Mouse (Mus musculus): ENCODE data around the gene Gab3. TPM values are rescaled to one million over a fixed set of nuclear protein-coding genes. Genes with fewer than 3 reads are reported as not detected.

The Gab3 gene
- total RNA-seq (2021): under 1 TPM; 0.30 to 0.50 TPM
- long read RNA-seq, experiment 1: 0 reads
- long read RNA-seq, experiment 2: 0 reads

DNA sequence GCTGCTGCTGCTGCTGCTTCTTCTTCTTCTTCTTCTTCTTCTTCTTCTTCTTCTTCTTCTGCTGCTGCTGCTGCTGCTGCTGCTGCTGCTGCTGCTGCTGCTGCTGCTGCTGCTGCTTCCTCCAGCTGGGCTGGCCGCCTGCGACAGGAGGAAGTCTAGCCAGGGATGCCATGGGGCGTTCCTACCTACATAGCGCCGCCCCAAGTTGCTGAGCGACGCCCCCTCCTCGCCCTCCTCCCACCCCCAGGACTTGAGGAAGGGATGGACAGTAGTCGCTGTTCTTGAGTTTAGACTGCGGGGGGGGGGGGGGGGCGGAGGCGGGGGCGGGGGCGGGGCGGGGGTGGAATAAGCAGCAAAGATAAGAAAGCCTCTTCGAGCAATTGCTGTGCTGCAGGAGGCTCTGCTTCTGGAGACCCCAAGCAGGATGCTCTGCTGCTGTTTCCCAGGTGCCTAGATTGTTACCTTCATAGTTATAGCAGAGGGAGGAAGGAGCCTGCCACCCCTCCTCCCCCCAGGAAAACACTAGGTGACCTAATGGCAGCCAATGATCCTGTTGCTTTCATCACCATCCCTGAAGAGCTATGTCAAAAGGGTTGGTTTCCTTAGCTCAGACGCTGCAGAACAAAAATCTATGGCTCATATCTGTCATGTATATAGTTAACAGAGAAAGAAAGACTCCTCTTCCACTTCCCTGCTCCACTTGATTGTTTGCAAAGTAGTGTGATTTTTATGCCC, at the start of gene Gab3:
TSS of gene Gab3 (minus strand) at position 685 of the 735 bp plus-strand sequence.
- peak; percentile 27 for DNase-seq (ENCODE audit: low spot score)

DNA sequence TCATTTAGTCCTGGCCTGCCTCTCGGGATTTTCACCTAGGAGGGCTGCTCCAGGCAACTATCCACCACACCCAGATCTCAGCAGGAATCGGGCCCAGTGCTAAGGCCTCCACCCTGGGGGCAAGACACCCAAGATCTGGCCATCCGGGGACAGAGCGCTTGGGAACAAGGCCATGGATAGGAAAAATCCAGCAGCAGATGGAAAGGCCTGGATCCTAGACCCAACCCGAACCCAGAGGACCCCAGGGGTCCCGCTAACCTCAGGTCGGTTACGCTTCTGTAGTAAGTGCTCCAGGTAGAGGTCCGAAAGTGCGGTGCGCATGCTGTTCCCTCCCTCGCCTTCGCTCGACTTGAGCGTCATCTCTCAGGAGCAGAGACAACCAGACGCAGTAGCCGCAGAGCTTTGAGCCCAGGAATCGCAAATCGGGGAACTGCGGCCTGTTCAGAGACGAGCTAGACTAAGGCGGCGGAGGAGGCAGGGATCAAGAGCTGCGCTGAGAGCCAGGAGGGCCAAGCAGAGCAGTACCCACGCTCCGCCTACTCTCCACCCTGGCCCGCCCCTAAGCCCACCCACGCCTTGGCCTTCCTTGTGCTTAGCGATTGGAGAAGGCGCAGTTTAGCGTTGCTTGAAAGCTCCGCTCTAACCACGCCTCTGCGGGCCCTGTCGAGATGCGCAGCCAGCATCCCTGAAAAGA, 45.4 kb upstream of the Gab3 start, which contains the start of gene Mpp1:
TSS of gene Mpp1 (minus strand) at position 550 of the 694 bp plus-strand sequence.
- DNase-seq (ENCODE audit: low spot score): peak; percentile 74

DNA sequence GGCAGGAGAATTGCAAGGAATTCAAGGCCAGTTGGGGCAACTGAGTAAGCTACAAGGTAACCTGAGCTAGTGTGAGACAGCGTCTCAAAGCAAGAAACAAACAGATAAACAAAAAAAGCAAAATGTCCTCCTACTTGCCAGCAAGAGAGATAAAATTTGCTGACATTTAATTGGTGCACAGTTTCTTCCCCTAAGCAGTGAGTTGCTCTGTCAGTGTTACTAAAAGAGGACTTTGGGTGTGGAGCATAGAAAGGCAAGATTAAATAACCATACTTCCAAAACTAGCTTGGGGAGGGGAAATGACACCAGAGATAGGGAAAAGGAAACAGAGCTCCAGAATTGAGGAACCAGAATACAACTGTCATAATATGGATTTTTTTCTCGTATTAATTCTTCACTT, 44.2 kb upstream of the Gab3 start:
- no peak for DNase-seq (ENCODE audit: low spot score)

DNA sequence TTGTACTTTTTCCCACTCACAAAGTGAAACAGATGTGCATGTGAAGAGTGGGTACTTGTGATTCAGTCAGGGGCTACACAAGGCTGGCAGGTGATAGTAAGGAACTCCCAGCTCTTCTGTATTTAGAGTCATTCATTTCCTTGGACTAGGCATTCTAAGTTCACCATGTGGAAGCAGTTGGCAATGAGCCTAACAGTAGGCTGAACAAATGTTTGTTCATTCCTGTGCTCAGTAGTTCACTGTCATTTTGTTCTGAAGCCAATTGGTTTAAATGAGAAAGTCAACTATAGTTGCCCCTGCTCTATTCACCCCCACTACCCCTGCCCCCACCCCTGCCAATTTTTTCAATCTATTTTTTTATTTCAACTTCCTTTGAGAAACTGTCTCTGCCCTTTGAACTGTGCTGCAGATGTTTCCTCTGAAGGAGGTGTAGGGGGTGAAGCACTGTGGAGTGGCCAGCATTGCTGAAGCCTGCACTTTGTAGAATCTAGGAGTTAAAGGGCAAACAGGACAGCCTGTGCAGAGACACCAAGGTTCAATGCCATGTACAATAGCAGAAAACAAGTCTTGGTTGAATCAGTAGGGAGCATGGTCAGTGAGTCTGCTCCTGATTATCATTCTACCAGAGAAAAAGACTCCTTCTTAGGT, 43.2 kb upstream of the Gab3 start:
- DNase-seq (ENCODE audit: low spot score): no peak

DNA sequence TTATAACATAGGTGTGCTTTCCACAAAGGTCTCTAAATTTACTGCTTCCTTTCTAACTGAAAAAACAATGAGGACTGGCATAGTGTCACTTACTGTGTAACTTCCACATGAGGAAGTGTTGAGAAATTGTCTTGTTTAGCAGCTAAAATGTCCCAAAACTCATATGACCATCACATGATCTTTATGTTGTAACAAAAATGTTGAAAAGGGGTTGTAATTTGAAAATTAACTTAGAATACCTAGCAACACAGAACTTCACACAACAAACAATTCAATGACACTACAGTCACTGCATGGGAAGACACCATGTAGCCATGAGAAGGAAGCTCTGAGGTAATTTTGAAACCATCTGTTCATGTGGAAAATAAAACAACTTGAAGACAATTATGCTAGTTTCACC, 41.6 kb upstream of the Gab3 start:
- no peak for DNase-seq (ENCODE audit: low spot score)

DNA sequence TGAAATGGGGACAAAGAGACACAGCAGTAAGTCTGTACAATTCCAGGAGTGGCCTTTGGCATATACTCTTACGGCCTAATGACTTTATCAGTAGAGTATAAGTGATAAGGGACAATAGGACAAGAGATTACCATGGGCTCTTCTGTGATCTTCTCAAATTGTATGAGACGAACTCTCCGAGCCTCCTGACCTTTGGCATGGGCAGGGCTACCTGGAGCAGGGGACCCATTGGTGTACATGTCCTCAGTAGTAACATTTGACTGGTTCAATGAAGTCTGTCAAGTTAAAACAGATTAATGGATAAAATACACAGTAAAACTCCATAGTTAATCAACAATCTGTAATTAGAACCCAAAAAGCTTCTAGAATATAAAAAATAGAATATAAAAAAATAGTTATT, 40.3 kb upstream of the Gab3 start:
- DNase-seq (ENCODE audit: low spot score): no peak

DNA sequence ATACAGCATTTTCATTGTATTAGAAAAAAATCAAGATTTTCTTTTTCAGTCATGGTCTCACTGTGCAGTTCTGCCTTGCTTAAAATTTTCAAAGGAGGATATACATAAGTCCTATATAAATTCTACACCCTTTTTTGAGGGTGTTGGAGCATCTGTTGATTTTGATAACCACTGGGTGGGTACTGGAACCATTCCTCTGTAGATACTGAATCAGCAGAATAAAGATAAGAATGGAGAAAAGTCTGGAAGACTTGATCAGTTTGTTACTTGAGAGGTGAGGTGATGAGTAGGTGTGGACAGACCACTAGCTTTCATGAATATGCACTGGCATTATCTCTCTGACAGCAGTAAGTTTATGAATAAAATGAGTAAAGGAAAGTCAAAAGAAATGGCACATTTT, 30.3 kb upstream of the Gab3 start:
- no peak for DNase-seq (ENCODE audit: low spot score)

DNA sequence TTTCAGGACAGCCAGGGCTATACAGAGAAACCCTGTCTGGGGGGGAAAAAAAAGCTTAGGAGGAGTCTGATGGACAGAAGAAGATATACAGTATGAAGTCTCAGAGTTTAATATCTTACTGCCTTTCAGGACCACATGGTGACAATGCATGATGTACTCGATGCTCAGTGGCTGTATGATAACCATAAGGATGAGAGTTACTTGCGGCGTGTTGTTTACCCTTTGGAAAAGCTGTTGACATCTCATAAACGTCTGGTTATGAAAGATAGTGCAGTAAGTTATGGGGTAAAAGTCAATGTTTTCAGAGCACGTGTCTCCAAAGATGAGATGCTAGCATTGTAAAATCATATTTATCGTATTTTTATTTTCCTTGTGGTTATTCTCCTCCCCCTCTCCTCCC, 17.0 kb upstream of the Gab3 start:
- no peak for DNase-seq (ENCODE audit: low spot score)

DNA sequence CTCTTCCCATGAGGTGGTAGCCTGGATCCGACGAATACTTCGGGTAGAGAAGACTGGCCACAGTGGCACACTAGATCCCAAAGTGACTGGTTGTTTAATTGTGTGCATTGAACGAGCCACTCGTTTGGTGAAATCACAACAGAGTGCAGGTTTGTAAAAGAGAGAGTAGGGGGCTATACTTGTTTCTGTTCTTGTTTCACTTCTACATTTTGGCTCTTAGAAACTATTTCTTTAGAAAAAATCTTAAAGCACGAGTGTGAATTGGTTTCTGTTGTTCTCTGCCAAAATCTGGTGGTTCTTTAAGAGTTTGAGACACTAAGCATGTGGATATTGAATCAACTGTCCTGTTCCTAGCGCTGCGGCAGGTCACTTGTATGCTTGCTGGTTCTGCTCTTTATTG, 13.5 kb upstream of the Gab3 start:
- no peak for DNase-seq (ENCODE audit: low spot score)

DNA sequence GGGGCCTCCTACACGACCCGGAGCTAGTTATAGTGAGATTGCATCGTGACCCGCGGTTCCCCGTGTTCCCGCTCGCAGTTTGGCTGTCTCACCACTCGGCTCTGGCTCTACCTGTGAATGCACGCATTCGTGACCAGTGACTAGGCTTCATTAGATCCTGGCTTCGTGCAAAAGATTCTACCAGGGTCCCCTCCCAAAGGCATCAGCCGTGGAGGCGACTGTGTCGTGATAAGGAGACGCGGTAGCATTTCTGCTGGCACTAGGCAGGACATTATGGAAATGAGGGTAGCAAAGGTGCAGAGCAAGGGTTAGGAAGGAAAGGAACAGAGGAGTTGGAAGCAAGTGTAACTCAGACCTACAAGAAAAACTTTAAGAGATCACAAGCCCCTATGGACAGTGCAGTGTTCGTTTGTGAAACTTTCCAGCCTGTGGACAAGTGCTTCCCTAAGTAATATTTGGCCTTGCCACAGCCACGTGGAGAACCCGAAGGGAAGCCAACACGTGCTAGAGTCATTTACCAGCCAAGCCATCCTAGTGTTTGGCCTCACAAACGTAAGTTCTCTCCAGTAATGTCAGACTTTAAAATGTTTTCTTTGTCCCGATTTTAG, 11.0 kb upstream of the Gab3 start:
- DNase-seq (ENCODE audit: low spot score): peak; percentile 4

DNA sequence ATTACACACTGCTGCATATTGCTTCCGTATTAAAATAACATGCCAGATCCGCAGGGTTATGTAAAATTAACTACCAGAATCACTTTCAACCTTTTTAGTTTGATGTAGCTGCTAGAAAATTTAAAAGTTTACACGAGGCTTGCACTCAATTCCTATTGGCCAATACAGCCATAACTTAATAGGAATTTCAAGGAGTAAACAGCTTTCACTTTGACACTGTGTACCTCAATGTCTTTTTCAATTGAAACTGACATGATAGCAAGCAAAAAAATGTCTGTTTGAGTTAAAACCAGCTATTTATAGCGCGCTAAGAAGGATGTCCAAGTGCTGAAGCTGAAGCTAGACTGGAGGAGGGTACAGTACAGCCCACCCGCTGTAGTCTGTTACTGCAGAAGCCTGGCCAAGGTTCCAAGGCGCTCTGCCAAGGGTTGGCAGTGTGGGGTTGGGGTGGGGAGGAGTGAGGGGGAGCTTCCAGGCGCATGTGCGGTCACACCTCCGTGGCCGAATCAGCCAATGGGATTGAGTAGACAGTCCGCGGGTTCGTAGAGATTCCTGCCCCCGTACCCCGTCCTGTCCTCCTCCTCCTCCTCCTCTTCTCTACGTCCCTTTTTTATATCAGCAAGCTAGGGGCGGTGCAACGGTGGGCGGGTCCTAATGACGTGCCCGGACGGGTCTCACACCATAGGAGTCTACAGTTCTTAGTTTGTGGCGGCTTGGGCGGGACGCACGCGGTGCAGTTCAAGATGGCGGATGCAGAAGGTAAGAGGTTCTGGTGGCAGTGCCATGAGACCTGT, 10.3 kb upstream of the Gab3 start, which contains the start of gene Dkc1:
TSS of gene Dkc1 (plus strand) at position 486 of the 794 bp plus-strand sequence.
- DNase-seq (ENCODE audit: low spot score): peak; percentile 90

DNA sequence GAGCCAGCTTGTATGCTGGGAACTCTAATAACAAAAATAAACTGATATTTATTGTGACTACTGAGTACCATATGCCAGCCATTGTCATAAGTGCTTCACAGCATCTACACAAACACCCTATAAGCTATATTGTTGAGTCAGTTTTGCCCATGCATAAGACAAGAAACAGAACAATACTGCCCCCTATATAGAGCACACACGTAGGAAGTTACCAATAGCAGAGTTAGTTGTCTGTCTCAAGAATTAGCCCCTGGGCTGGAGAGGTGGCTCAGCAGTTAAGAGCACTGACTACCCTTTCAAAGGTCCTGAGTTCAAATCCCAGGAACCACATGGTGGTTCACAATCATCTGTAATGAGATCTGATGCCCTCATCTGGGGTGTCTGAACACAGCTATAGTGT, 396 bp upstream of the Gab3 start:
- no peak for DNase-seq (ENCODE audit: low spot score)

DNA sequence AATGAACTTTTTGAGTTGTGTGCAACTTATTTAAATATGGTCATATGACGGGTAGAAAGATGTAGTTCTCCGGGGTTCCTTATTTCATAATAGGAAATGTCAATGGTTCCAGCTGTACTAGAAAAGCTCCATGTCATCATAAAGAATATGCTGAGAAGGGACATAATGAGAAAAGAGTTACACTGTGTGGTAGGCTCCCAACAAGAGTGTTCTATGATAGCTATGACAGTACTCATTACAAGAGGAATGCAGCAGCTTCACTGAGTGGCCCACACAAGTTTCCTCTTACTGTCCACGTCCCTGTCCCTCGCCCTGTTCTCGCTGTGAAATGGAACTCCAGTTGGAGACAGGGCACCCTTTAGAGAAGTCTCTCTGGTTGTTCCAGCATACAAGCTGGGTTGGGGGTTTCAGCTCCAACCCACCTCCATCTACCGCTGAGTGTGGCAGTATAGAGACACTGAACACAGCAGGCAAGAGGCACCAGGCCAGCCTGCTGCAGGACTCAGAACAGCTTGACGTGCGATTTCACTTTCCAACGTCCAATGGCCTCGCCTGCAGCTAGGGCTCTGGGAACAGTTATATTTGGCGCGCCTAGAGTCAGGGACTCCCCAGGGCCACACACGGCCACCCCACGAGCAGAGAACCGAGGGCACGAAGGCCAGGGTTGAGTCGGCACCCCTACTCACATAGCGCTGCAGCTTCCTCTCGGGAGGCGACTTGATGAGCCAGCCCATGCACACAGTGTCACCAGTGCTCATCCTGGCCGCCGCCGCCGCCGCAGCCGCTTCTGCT, 1.1 kb downstream of the Gab3 start:
- DNase-seq (ENCODE audit: low spot score): peak; percentile 5

DNA sequence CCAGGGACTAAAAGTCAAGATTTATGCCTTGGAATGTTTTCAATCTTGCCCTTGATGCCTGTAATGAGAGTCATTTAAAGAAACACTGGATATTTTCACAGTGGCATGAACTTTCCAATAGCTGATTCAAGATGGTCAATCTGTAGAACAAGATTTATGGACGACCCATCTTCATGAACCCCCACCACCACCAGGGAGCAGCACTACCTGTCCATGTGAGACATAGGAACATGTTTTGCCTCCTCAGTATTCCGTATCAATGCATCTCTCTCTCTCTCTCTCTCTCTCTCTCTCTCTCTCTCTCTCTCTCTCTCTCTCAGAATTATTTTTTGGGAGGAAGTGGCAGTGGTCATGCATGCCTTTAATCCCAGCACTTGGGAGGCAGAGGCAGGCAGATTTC, 2.9 kb downstream of the Gab3 start:
- no peak for DNase-seq (ENCODE audit: low spot score)

DNA sequence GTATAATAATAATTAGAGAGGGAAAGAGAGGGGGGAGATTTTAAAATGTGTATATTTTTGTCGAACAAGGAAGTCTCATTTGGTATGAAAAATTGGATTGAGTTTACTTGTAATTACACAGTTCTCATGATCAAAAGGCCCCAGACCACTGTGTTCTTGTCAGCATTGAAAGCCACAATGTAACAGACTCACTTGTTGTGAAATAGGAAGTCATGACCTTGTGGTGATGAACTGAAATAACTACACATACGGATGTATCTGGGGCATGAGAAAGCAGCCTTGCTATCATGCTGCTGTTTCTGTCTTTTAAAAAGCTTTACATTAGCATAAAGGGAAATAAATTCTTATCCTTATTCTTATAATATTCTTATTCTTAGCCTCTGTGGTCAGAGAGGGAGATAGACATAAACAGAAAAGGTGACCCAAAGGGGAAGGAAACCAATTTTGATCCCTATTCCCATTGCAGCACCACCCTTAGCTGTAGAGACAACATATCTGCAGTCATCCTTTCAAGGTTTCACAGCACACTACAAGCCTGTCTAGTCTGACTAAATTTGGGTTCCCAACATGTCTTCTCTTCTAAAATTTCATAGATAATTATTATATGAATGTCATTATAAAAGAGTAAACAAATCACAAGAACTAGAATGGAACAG, 29.0 kb downstream of the Gab3 start:
- no peak for DNase-seq (ENCODE audit: low spot score)

DNA sequence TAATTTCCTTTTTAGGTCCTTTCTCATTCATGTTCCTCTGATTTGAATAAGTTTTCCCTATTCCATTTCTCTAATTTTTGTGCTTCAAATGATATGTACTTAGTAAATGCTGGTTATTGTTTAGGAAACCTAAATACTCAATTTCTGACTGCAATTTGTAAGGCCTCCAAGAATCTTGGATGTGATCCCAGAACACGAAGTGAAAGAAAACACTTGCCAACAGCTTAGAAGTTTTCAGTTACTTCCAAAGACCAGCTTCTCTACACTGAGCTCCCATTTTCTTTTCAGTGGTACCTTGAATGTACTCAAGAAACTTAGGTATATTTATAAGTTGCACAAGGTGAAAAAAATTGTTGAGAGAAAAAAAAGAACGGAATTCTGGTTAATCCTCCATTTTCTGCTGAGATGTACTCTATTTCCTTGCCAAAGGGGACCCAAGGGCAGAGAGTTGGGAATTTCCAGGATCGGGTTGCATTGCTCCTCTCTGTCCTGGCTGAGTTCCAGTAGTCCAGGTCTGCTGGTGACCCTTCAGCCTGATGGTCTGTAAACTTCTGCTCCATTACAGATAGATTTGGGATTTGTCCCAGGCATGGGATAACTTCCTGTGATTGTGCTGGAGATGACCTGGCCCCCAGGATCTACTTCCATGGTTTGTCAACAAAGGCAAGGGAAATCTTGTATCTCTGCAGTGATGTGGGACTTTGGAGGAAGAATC, 38.2 kb downstream of the Gab3 start:
- peak; percentile 30 for DNase-seq (ENCODE audit: low spot score)

DNA sequence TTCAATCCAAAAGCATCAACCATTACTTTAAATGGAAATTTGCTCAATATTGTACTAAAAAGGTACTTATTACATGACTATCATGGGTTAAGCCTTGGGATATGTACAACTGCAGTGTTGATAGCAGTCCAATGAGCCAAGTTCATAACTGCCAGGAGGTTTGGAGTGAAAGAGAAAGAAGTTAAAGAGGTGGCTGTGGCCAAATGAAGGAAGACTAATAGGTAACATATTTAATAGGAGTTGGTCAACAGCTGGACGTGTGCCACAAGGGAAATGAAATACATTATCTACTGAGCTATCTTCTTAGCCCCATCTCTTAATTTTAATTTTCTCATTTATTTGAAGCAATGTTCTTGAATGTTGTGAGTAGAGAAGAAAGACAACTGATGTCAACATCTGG, 39.3 kb downstream of the Gab3 start:
- DNase-seq (ENCODE audit: low spot score): no peak

DNA sequence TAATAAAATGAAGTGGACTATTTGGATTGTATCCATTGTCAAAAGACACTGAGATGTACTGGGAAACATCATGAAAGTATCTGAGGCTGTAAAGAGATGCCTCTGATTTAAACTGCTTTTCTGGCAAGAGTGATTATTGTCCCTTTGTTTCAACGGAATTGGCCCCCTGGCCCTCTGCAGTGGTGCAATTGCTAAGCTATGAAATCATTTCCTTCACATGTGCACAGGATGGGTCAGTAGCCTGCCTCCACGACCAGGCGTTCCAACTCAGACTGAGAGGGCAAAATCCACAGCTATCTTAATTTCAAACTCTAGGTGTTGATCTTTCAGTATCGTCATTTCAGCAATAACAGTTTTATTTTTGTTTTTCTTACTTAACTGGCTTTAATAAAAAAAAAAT, 40.7 kb downstream of the Gab3 start:
- DNase-seq (ENCODE audit: low spot score): peak; percentile 19

DNA sequence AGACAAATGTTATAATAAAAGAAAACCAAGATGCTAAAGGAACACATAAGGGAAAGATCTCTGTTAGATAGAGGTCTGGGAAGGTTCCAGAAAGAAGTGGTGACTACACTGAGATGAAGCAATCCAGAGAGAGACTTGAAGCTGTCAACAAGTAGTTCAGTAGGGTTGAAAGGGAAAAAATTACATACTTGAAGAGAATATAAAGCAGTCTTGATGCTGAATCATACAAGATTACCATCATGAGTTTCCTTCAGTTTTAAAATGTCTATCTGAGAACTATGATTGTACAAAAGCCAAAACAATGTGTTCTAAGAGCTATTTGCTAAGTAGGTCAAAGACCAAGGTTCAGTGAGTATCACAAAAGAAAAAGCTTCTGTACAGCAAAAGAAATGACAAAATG, 48.6 kb downstream of the Gab3 start:
- no peak for DNase-seq (ENCODE audit: low spot score)
